Mouse (Mus musculus) midbrain, embryonic 16.5 days (tissue): ENCODE results near the gene Map6. TPM values are rescaled to one million over a fixed set of nuclear protein-coding genes. Genes with fewer than 3 reads are reported as not detected.

Experiments used
- ATAC-seq: fragments of 200-750 bp; cut with Nextera tagmentation; 2 replicates; pipeline ENCODE4 v1.8.0; 2017; ENCODE audit warnings: moderate TSS enrichment
- H3K27ac ChIP-seq: fragments of 300-500 bp; sonication (generic); 2 replicates; pipeline ENCODE4 v1.5.1; 2014; ENCODE audit warnings: mild to moderate bottlenecking, low read length, mixed read lengths
- H3K27me3 ChIP-seq: fragments of 300-500 bp; sonication (generic); 2 replicates; pipeline ENCODE4 v1.6.1; 2014; ENCODE audit warnings: low read depth, low read length, mixed read lengths; ENCODE audit not compliant: control insufficient read depth, insufficient read depth
- H3K36me3 ChIP-seq: fragments of 300-500 bp; sonication (generic); 2 replicates; pipeline ENCODE4 v1.6.1; 2014; ENCODE audit warnings: mild to moderate bottlenecking, low read length, moderate library complexity, mixed read lengths; ENCODE audit not compliant: control insufficient read depth, insufficient read depth
- H3K4me1 ChIP-seq: fragments of 300-500 bp; sonication (generic); 2 replicates; pipeline ENCODE4 v1.6.1; 2014; ENCODE audit warnings: mild to moderate bottlenecking, low read length, mixed read lengths; ENCODE audit not compliant: control insufficient read depth, insufficient read depth
- H3K4me2 ChIP-seq: fragments of 300-500 bp; sonication (generic); 2 replicates; pipeline ENCODE4 v1.6.1; 2014; ENCODE audit warnings: mild to moderate bottlenecking, low read length, mixed read lengths
- H3K4me3 ChIP-seq: fragments of 300-500 bp; sonication (generic); 2 replicates; pipeline ENCODE4 v1.5.1; 2014; ENCODE audit warnings: low read depth, mild to moderate bottlenecking, low read length, moderate library complexity, mixed read lengths
- H3K9ac ChIP-seq: fragments of 300-500 bp; sonication (generic); 2 replicates; pipeline ENCODE4 v1.6.1; 2014; ENCODE audit warnings: low read depth, low read length, mixed read lengths
- H3K9me3 ChIP-seq: fragments of 300-500 bp; sonication (generic); replicated peaks from 2 replicates; pipeline ENCODE4 v1.6.1; 2014; ENCODE audit warnings: mild to moderate bottlenecking, low read length, mixed read lengths; ENCODE audit not compliant: control insufficient read depth, poor library complexity, severe bottlenecking
- WGBS: fragments of 180-500 bp; shearing (Covaris S2); extraction: QIAGEN DNeasy Blood & Tissue Kit; methylation state at CpG from one replicate; pipeline ENCODE4 v1.1.7; 2014; 5-methylcytosine and 5-hydroxymethylcytosine counted together
- polyA plus RNA-seq: library from polyadenylated mRNA; unstranded; fragments of >200 nt; fragmentation: Nextera tagmentation; extraction: Ambion mirVana; gene quantifications from 2 replicates; pipeline ENCODE4 v1.2.1, GENCODE M21; 2015

Map6 gene
- polyA plus RNA-seq, 1 experiment from 2014 or later, result 140 TPM

DNA sequence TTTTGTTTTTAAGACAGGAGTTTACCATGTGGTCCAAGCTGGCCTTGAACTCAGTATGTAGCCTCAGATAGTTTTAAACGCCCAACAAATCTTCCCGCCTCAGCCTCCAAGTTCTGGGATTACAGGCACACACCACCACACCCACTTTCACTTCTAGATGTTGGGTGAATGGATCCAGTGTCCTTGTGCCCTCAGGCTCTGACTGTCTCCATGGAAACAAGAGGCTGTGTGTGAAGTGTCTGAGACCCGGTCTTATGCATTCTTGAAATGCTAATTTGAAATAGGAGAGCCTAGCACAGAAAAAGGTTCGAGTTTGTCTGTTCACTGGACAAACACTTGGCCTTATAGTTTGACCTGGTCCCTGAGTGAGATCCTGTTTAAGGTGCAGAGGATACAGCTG, 61.6 kb downstream of the Map6 start:
- H3K4me3 ChIP-seq, result no peak overlapping the region
- H3K4me2 ChIP-seq, result no peak overlapping the region
- no peaks in the 10 kb centered on the region for H3K27me3 ChIP-seq
- H3K9me3 ChIP-seq, result no peaks in the 10 kb centered on the region
- ATAC-seq, result no peak
- no peak overlapping the region for H3K27ac ChIP-seq
- H3K36me3 ChIP-seq, result peaks cover 13% of the 10 kb centered on the region
- peaks cover 14% of the 10 kb centered on the region for H3K4me1 ChIP-seq
- WGBS, result 40% methylated on average over 4 of the region's 4 CpGs
- no peak overlapping the region for H3K9ac ChIP-seq

DNA sequence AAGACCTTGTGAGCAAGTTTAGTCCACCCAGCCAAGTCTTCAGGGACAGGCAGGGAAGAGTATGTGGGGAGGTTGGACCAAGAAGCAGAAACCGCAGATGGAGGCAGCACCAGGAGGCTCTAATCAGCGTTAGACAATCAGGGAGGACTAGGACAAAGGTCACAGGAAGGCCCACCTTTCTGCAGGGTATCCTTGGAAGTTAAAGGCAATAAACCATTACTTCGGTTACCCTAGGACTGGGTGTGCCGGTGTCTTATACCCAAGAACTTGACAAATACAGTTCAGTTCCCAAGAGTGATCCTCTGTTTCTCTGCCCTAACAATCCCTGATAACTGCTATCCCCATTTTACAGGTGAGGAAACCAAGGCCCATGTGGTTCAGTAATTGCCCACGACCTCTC, 62.8 kb downstream of the Map6 start:
- Histone ChIP-seq H3K27ac (no peak overlapping the region), H3K27me3 (no peaks in the 10 kb centered on the region), H3K4me2 (no peak overlapping the region), H3K9ac (no peak overlapping the region), H3K9me3 (no peaks in the 10 kb centered on the region), H3K36me3 (peaks cover 11% of the 10 kb centered on the region), H3K4me3 (no peak overlapping the region), H3K4me1 (peaks cover 7% of the 10 kb centered on the region)
- WGBS, result 91% methylated on average over 5 of the region's 5 CpGs
- no peak for ATAC-seq

DNA sequence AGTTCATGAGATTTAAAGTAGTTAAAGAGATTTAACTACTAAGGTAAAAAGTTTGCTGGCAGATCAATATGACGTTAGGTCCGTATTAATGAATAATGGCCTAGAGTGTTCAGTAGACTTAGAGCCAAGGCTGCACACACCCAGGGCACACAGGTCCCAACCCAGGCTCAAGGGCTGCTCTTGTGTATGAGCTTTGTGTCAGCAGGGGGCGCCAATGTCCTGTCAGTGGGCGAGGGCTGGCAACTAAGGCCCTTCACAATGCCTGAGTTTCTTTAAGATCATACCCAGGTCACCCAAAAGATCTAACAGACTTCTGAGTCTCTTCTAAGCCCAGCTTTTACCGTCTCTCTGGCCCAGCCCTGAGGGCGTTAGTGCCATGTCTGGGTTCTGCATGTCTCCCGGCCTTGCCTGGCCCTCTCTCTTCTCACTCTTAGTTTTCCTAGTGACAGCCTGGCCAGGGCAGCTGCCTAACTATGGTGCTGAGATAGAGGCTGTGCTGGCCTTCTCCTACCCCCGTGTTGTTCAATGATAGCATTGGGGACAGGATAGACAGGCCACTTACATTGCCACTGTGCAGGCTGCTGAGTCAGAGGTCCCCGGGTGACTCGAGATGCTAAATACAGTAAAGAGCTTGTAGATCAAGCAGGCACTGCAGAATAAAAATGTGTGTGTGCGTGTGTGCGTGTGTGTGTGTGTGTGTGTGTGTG, 65.7 kb downstream of the Map6 start:
- H3K4me1 ChIP-seq, result peaks cover 6% of the 10 kb centered on the region
- H3K27ac ChIP-seq, result no peak overlapping the region
- H3K4me2 ChIP-seq, result no peak overlapping the region
- H3K9me3 ChIP-seq, result no peaks in the 10 kb centered on the region
- H3K27me3 ChIP-seq, result no peaks in the 10 kb centered on the region
- 48% methylated on average over 12 of the region's 12 CpGs for WGBS
- no peak overlapping the region for H3K9ac ChIP-seq
- ATAC-seq, result peak; percentile 44; the same call in 1 of the 2 replicates
- H3K36me3 ChIP-seq, result peaks cover 27% of the 10 kb centered on the region
- H3K4me3 ChIP-seq, result no peak overlapping the region

DNA sequence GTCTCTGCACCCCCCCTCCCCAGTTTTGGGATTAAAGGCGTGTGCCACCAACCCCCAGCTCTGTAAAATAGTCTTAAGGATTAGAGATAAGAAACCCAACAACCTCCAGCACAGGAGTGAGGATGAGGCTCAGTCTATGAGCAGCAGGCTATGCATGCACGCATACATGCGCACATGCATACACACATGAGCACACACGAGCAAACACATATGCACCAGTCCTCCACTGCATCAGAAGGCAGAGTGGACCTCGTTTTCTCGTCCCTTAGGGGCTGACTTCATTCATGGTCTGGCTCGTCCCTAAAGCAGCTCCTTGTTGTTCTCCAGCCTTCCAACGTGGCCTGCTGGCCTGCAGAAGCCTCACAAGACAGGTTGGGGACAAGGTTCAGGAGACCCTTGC, 73.5 kb downstream of the Map6 start:
- ATAC-seq, result no peak
- Histone ChIP-seq H3K9ac (no peak overlapping the region), H3K4me1 (no peaks in the 10 kb centered on the region), H3K36me3 (peaks cover 17% of the 10 kb centered on the region), H3K27me3 (no peaks in the 10 kb centered on the region), H3K4me3 (no peak overlapping the region), H3K4me2 (no peak overlapping the region), H3K9me3 (no peaks in the 10 kb centered on the region), H3K27ac (no peak overlapping the region)
- WGBS, result 83% methylated on average over 8 of the region's 8 CpGs

DNA sequence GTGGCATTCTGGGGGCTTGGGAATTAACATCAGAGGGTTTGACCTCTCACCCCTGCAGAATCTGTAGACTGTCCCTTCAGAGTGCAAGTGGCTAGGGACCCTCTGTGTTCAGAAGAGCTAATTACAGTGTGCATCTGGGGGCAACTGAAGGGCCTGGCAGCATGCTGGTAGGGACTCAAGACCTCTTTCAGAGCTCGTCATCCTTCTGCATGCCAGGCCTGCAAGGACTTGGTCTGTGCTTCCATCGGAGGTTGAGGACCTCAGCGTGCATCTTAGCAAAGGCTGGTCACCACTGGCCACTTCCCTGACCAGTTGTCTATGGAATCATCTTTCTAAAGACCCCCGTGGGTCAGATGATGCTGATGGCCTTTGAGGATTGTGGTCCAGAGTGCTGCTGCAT, 76.3 kb downstream of the Map6 start:
- WGBS, result 86% methylated on average over 4 of the region's 4 CpGs

DNA sequence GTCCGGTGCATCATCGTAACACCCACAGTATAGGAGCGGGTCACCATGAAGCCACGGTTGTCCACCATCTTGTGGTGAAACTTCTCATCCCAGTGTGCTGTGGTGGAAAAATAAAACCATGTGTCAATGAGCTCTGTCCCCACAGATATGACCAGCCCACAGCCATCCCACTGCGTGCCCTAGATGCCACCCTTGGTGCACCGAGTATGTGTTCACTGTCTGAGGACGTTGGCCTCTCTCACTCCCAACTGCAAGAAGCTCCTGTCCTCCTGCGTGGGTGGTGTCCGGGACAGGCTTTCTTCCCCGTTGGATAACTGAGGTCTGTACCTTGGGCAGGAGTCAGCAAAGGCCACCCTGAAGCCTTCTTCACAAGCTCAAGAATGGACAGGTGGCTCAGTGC, 80.0 kb downstream of the Map6 start:
- Histone ChIP-seq H3K36me3 (no peaks in the 10 kb centered on the region), H3K9me3 (no peaks in the 10 kb centered on the region), H3K4me2 (no peak overlapping the region), H3K4me1 (peaks cover 19% of the 10 kb centered on the region), H3K9ac (no peak overlapping the region), H3K27ac (no peak overlapping the region), H3K4me3 (no peak overlapping the region), H3K27me3 (no peaks in the 10 kb centered on the region)
- no peak for ATAC-seq
- 97% methylated on average over 10 of the region's 10 CpGs for WGBS

More for the DNA sequence above, 76.3 kb downstream of the Map6 start:
- Histone ChIP-seq H3K4me1 (no peaks in the 10 kb centered on the region), H3K27me3 (no peaks in the 10 kb centered on the region), H3K9me3 (no peaks in the 10 kb centered on the region), H3K4me2 (no peak overlapping the region), H3K36me3 (no peaks in the 10 kb centered on the region), H3K27ac (no peak overlapping the region), H3K4me3 (no peak overlapping the region), H3K9ac (no peak overlapping the region)
- ATAC-seq, result no peak

DNA sequence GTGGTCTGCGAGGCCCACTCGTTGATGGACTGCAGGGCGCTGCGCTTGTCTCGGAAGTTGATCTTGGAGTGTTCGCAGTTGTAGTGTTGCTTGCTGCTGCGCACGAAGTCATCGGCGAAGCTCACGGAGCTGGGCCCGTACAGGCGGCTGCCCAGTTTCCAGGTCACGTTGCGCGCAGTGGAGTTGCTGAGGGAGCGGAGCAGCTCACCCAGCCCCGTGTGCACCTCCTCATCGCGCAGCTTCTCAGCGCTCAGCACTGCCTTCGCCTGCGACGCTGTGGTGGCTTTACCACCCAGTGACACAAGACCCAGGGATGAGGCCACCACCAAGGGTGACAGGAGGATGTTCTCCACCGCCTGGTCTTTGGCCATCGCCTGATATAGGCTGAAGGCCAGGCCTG, 81.6 kb downstream of the Map6 start:
- Histone ChIP-seq H3K9ac (no peak overlapping the region), H3K4me3 (no peak overlapping the region), H3K27ac (no peak overlapping the region), H3K27me3 (no peaks in the 10 kb centered on the region), H3K4me1 (peaks cover 28% of the 10 kb centered on the region), H3K36me3 (no peaks in the 10 kb centered on the region), H3K9me3 (no peaks in the 10 kb centered on the region), H3K4me2 (no peak overlapping the region)
- ATAC-seq, result no peak
- WGBS, result 94% methylated on average over 26 of the region's 26 CpGs

DNA sequence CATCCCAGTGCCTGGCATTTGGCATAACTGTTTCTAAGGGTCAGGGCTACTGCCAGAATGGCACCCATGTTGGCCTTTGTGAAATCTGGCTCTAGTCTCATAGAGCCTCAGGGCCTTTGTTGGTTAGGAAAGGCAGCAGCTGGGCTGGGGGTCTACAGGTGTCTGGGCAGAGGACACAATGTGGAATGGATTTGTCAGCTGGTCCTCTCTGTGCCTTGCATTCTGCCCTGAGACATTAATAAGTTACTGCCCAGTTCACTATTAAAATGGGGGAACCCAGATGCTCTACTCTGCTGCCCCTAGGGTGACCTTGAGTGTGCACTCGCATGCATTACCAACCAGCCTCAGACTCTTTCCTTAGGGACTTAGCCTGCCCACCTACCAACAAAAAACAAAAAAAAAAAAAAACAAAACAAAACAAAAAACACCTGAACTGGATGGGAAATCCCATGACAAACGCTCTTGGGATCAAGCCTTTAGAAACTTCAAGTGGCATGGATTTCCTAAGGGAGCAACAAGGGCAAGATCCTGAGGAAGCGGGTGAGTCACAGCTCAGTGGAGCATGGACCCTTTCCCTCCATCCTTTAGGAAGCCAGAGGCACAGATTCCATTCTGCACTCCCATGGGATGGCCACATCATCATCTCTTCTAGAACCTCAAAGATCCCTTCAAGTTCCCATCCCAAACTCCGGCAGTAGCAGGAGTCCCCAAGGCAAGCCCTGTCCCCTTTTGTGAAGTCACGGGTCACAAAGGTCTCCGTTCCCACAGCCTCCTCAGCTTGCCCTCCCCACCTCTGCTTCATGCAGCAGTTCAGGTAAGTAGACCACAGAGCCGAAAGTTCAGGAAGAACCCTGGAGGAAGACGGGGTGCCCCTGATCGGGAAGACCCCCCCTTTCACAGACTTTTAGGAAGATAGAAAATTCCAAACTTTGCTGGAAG, 82.8 kb downstream of the Map6 start:
- no peak for ATAC-seq
- Histone ChIP-seq H3K27ac (no peak overlapping the region), H3K36me3 (no peaks in the 10 kb centered on the region), H3K4me2 (peak overlapping the region; percentile 67), H3K9ac (peak overlapping the region; percentile 14; the same call in 1 of the 2 replicates), H3K27me3 (no peaks in the 10 kb centered on the region), H3K9me3 (no peaks in the 10 kb centered on the region), H3K4me1 (peaks cover 28% of the 10 kb centered on the region), H3K4me3 (no peak overlapping the region; the same call in 1 of the 2 replicates)
- WGBS, result 81% methylated on average over 9 of the region's 9 CpGs
